Mouse (Mus musculus) mature B cell (primary cell): ENCODE results near the gene Slc38a1.

Source experiments
- in situ Hi-C: fragments of 300-500 bp; cut with MboI; formaldehyde crosslinking; loops from 2 replicates; pipeline ENCODE4 v1.14.3; 2019

Gene Slc38a1

GRCm38 (mm10) chr15:96560576-96561298 is 82.0 kb downstream of the Slc38a1 start:
- in situ Hi-C loops: no loop called here

GRCm38 (mm10) chr15:96551569-96552380 is 90.9 kb downstream of the Slc38a1 start:
- in situ Hi-C loops: no loop called here

DNA sequence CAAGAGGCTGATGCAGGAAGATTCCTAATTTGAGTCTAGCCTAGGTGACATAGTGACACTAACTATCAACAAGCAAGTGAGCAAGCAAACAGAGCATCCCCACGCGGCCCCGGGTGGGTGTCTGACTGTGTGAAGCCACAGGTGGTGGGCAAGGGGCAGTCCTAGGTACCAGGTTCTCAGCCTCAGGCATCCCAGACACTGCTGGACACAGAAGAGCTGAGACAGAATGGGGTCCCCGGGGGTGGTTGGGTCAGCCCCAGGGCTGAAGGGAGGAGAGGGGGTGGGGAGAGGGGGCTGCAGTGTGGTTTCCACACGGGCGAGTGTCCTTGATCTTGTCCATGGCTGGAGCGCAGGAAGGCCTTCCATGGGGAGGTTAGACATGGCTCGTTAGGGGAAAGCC is 91.6 kb downstream of the Slc38a1 start:
- in situ Hi-C loops: no loop called here

DNA sequence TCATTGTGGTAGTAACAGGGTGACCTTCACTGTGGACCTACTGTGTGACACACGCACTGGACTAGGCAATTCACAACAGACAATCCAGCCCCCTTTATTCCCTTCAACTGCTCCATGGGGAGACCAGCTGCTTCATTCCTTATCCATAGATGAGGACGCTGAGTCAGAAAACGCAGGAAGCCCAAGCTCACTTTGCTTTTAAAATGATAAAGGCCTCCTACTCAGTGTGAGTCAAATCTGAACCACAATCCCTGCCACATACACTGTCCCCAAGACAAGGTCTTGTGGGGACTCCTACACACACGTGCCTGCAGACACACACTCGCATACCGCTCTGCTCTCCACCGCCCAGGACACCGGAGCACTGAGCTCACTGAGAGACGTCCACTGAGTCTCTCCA is 94.3 kb downstream of the Slc38a1 start:
- in situ Hi-C loops: loop anchor here (5.0 kb wide), 1 partner anchor 114 kb away; no protein-coding TSS in a partner anchor

GRCm38 (mm10) chr15:96547256-96548195 is 95.2 kb downstream of the Slc38a1 start:
- in situ Hi-C loops: loop anchor here (5.0 kb wide), 1 partner anchor 115 kb away; no protein-coding TSS in a partner anchor

GRCm38 (mm10) chr15:96543181-96543828 is 99.4 kb downstream of the Slc38a1 start:
- in situ Hi-C loops: no loop called here

DNA sequence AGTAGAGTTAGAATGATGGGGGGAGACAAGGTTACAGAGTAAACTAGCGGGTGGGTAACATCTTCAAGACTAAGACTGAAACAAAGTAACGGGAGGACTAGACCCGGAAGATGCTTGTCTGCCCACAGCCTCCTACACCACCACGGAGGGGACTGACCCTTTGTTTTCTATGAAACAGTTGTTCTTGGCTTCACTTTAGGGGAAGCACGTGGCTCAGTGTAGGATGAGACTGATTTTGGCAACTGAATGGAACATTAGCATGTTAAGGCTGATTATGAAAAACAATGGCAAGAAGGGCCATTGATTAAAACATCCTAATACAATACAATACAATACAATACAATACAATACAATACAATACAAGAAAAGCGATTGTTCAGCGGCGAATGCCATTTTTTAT is 100.6 kb downstream of the Slc38a1 start:
- in situ Hi-C loops: no loop called here

DNA sequence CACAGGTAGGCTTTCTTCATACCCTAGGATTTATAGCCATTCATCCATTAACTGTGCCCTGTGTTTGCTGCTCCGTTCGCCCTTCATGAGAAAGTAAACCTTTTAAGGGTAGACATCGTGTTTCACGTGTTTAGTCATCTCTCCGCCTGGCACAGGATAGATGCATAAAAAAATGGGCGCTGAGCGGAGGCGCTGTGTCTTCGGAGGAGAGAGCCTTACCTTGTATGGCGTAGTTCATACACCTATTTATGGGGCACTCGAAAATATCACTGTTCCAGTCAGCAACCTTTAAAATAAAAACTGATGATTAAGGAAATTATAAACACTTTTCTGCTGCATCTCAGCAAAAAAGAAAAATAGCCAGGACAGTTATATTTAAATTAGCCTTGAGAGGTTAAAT is 105.4 kb downstream of the Slc38a1 start:
- in situ Hi-C loops: loop anchor here (10.0 kb wide), 1 partner anchor 408 kb away; no protein-coding TSS in a partner anchor

DNA sequence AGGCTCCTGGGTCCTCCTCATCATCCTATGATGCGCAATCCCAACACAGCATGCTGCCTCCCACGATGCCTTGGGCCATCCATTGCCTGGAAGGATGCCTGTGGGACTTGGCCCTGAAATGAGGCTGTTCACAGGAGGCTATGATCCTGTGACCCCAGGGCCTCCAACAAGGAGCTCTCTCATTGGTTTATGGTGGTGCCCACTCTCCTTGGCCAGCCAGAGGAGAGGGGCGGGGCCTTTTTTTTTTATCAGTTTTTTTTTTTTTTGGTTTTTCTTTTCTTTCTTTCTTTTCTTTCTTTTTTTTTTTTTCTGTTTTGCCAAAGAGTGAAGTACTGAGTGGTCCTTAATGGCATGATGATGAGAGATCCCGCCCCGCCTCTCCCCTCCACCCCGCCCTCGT is 106.3 kb downstream of the Slc38a1 start:
- in situ Hi-C loops: loop anchor here (10.0 kb wide), 1 partner anchor 408 kb away; no protein-coding TSS in a partner anchor

- in situ Hi-C loops: no loop called here
Observed at GRCm38 (mm10) chr15:96527686-96528085, 115.0 kb downstream of the Slc38a1 start.

DNA sequence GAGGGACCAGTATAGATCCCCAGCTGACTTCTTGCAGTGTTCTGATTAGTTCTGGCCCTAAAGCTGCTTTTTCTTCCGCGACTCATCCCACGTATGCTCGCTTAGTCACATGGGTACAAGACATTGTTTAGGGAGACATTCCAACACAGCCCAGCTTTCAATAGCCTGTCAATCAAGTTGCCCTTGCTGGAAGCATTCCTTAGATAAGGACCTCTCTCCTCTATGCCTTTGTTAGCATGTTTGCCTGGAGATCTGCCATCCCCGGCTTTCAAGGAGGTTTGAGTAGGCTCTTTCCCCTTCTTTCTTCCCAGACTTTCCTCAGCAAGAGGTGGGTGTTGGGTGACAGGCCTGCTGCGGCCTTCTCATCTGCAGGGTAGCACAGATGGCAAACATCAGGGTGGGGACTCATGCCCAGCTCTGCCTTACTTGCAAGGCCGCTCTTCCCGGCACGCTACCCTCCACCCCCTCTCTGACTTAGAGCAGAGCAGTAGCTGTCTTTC is 118.4 kb downstream of the Slc38a1 start:
- in situ Hi-C loops: no loop called here
